In genomic region chr14:105922427-105922826, GRCm38 (mm10) we compare ENCODE assay signal across 10 mouse cellular contexts. TPM values are rescaled to one million over a fixed set of nuclear protein-coding genes. Genes with fewer than 3 reads are reported as not detected.
A peak's percentile ranks its signal among the peaks of the same experiment; 100 is the strongest.
DNase-seq lines count a peak whose midpoint lies in the region; ATAC-seq and TF ChIP-seq lines count a peak whose summit lies in the region.
"Had no signal": no experiment of that assay in that cellular context is flagged by ENCODE, and none has a peak within 500 bp of the region (broad histone marks: within the 10 kb centered on the region; RNA-seq: fewer than 3 reads in every experiment).

No protein-coding gene starts in this region.

- no peaks in the 10 kb centered on the region for H3K27me3 ChIP-seq in heart, embryonic 12.5 days (replicated peaks)
- no peaks in the 10 kb centered on the region for H3K27me3 ChIP-seq in lung, embryonic 14.5 days (ENCODE audit: insufficient read depth, low read length)
- H3K27me3 ChIP-seq in cerebellum, adult 2 months (ENCODE audit: control insufficient read depth, insufficient read depth, low read length): no peaks in the 10 kb centered on the region
- H3K27me3 ChIP-seq: limb, embryonic 13.5 days had no signal

- H3K4me3 ChIP-seq in heart, embryonic 12.5 days: no peak overlapping the region
- H3K4me3 ChIP-seq in lung, embryonic 14.5 days (ENCODE audit: low read depth, low read length): no peak overlapping the region
- H3K4me3 ChIP-seq in cerebellum, adult 2 months (replicated peaks; ENCODE audit: insufficient read depth, low read depth, low read length): no peak overlapping the region
- H3K4me3 ChIP-seq: limb, embryonic 13.5 days had no signal

- no peak for ATAC-seq in heart, embryonic 12.5 days (ENCODE audit: insufficient number of reproducible peaks, low FRiP score)
- peak; percentile 37; the same call in 1 of the 2 replicates for ATAC-seq in lung, embryonic 14.5 days (ENCODE audit: insufficient read depth)
- ATAC-seq: forebrain, postnatal 0 days had no signal

- H3K4me1 ChIP-seq in heart, embryonic 12.5 days (replicated peaks): peaks cover 22% of the 10 kb centered on the region
- H3K4me1 ChIP-seq in lung, embryonic 14.5 days (ENCODE audit: insufficient read depth): peaks cover 18% of the 10 kb centered on the region
- H3K4me1 ChIP-seq in cerebellum, adult 2 months (ENCODE audit: control insufficient read depth, insufficient read depth, low read length): no peaks in the 10 kb centered on the region

- no peak for DNase-seq in heart, adult 11 months
- peak; percentile 45 for DNase-seq in lung, embryonic 14.5 days
- DNase-seq in lung, adult 18-20 months: no peak
- DNase-seq in embryo, embryonic 9.5 days (ENCODE audit: extremely low spot score): peak; percentile 42
- DNase-seq in retina, embryonic 14.5 days (ENCODE audit: low spot score): peak; percentile 31
- DNase-seq in cerebellum, adult 2 months: no peak
- DNase-seq in adrenal gland, postnatal 36 days: no peak
- DNase-seq: forebrain, postnatal 0 days had no signal

- no peaks in the 10 kb centered on the region for H3K9me3 ChIP-seq in heart, embryonic 12.5 days (replicated peaks)
- no peaks in the 10 kb centered on the region for H3K9me3 ChIP-seq in lung, embryonic 14.5 days (ENCODE audit: low read depth, low read length)
- H3K9me3 ChIP-seq: limb, embryonic 13.5 days had no signal

- H3K36me3 ChIP-seq in heart, embryonic 12.5 days: no peaks in the 10 kb centered on the region
- H3K36me3 ChIP-seq in lung, embryonic 14.5 days (ENCODE audit: insufficient read depth): no peaks in the 10 kb centered on the region
- H3K36me3 ChIP-seq: limb, embryonic 13.5 days had no signal

- no peak overlapping the region for H3K9ac ChIP-seq in heart, embryonic 12.5 days
- H3K9ac ChIP-seq in lung, embryonic 14.5 days: no peak overlapping the region
- H3K9ac ChIP-seq: forebrain, postnatal 0 days; limb, embryonic 13.5 days had no signal

- peak overlapping the region; percentile 25 for H3K4me2 ChIP-seq in heart, embryonic 12.5 days
- H3K4me2 ChIP-seq in lung, embryonic 14.5 days: 0 out of 2 replicates have a peak overlapping the region, but pooled peaks have one; percentile 25
- H3K4me2 ChIP-seq: limb, embryonic 13.5 days had no signal

- no peak overlapping the region for H3K27ac ChIP-seq in heart, embryonic 12.5 days (ENCODE audit: poor library complexity, severe bottlenecking)
- H3K27ac ChIP-seq in lung, embryonic 14.5 days (ENCODE audit: low read depth): peak overlapping the region; percentile 67; the same call in 1 of the 2 replicates
- H3K27ac ChIP-seq in cerebellum, adult 2 months (ENCODE audit: insufficient read depth, low read length): no peak overlapping the region
- H3K27ac ChIP-seq: limb, embryonic 13.5 days had no signal

- TF ChIP-seq CTCF in lung, embryonic 14.5 days (IDR thresholded peaks at IDR 0.05; ENCODE audit: low read depth): no peak
- no peak for TF ChIP-seq CTCF in cerebellum, adult 2 months (IDR thresholded peaks at IDR 0.05; ENCODE audit: borderline replicate concordance, insufficient read depth, low read depth, low read length)

- no peak for TF ChIP-seq POLR2A in cerebellum, adult 2 months (IDR thresholded peaks at IDR 0.05; ENCODE audit: borderline replicate concordance, insufficient read depth, low read length)

- WGBS in heart, embryonic 12.5 days: 24% methylated on average over 5 of the region's 5 CpGs
- WGBS in lung, embryonic 14.5 days: 10% methylated on average over 5 of the region's 5 CpGs
- 65% methylated on average over 5 of the region's 5 CpGs for WGBS in cerebellum, adult 2 months

RNA-seq across cellular contexts. Expression of gene Spry2, which starts 25.8 kb away (rescaled TPM):
- 61.1 and 61.8 TPM in 2 replicates for polyA plus RNA-seq in heart, embryonic 12.5 days (2016; fragmentation: Nextera tagmentation; extraction: Ambion mirVana)
- 43.6 and 46.6 TPM in 2 replicates for polyA plus RNA-seq in lung, embryonic 14.5 days (2014; fragmentation: Nextera tagmentation; extraction: Ambion mirVana)
- 38.1 and 39.8 TPM in 2 replicates for polyA plus RNA-seq in cerebellum, adult 2 months (2012; rRNA removed)
- 10 to 100 TPM; 38.1 to 38.6 TPM for total RNA-seq in adrenal gland, postnatal 36 days (2021)

Comparison
In these comparisons a context has a peak if more than half of its experiments do, and no peak if none do; other contexts are left out.
1. DNase-seq: peak in lung, embryonic 14.5 days (single experiment), embryo, embryonic 9.5 days (single experiment) and retina, embryonic 14.5 days (single experiment); none in heart, adult 11 months (single experiment), lung, adult 18-20 months (0 of 2), cerebellum, adult 2 months (0 of 2) and adrenal gland, postnatal 36 days (0 of 2).